Mouse (Mus musculus): ENCODE measurements around the gene Dhrs3. TPM values are rescaled to one million over a fixed set of nuclear protein-coding genes. Genes with fewer than 3 reads are reported as not detected.

Gene Dhrs3
- polyA plus RNA-seq, 1 experiment from 2014 or later: 674 TPM

Other genes with a start within 250 kb of the Dhrs3 start
- gene Gm436, start 206.5 kb upstream of the Dhrs3 start, polyA plus RNA-seq (2018): not detected in 3 replicates
- not detected in 3 replicates for gene Gm13178, start 171.4 kb upstream of the Dhrs3 start, polyA plus RNA-seq (2018)
- gene Gm438, start 106.2 kb upstream of the Dhrs3 start, polyA plus RNA-seq (2018): not detected in 3 replicates